In genomic region chr1:152538817-152539216, GRCm38 (mm10) we compare ENCODE assay signal across 21 mouse cellular contexts.
DNase-seq lines count a peak whose midpoint lies in the region; ATAC-seq lines count a peak whose summit lies in the region.
"Had no signal": no experiment of that assay in that cellular context is flagged by ENCODE, and none has a peak within 500 bp of the region (broad histone marks: within the 10 kb centered on the region; RNA-seq: fewer than 3 reads in every experiment).

No protein-coding gene starts in this region.

- H3K27me3 ChIP-seq in kidney, embryonic 14.5 days (ENCODE audit: control insufficient read depth, insufficient read depth, low read length) = no peaks in the 10 kb centered on the region
- H3K27me3 ChIP-seq in heart, embryonic 10.5 days (ENCODE audit: insufficient read depth, poor library complexity, severe bottlenecking) = no peaks in the 10 kb centered on the region
- no peaks in the 10 kb centered on the region for H3K27me3 ChIP-seq in heart, embryonic 13.5 days (replicated peaks)
- H3K27me3 ChIP-seq: embryonic facial prominence, embryonic 12.5 days; forebrain, embryonic 13.5 days; hindbrain, embryonic 15.5 days; liver, embryonic 15.5 days; midbrain, embryonic 13.5 days; neural tube, embryonic 12.5 days had no signal

- ATAC-seq in kidney, embryonic 14.5 days (ENCODE audit: low FRiP score, low TSS enrichment) = no peak
- ATAC-seq in heart, embryonic 13.5 days (ENCODE audit: extremely low read depth, insufficient number of reproducible peaks, low FRiP score, low TSS enrichment) = no peak
- ATAC-seq: forebrain, embryonic 13.5 days; midbrain, embryonic 13.5 days had no signal

- peaks cover 54% of the 10 kb centered on the region for H3K36me3 ChIP-seq in kidney, embryonic 14.5 days (ENCODE audit: control insufficient read depth, insufficient read depth, low read length)
- peaks cover 86% of the 10 kb centered on the region for H3K36me3 ChIP-seq in heart, embryonic 10.5 days
- H3K36me3 ChIP-seq in heart, embryonic 13.5 days = peaks cover 95% of the 10 kb centered on the region
- H3K36me3 ChIP-seq: hindbrain, embryonic 15.5 days had no signal

- peaks cover 13% of the 10 kb centered on the region; the same call in 1 of the 2 replicates for H3K4me1 ChIP-seq in kidney, embryonic 14.5 days (ENCODE audit: control insufficient read depth, insufficient read depth, low read length)
- H3K4me1 ChIP-seq in heart, embryonic 10.5 days = peaks cover 16% of the 10 kb centered on the region
- H3K4me1 ChIP-seq in heart, embryonic 13.5 days = peaks cover 22% of the 10 kb centered on the region
- H3K4me1 ChIP-seq: embryonic facial prominence, embryonic 12.5 days; forebrain, embryonic 13.5 days; neural tube, embryonic 12.5 days had no signal

- H3K27ac ChIP-seq in kidney, embryonic 14.5 days (ENCODE audit: low read depth, low read length) = no peak overlapping the region
- peak overlapping the region; percentile 79 for H3K27ac ChIP-seq in heart, embryonic 10.5 days
- H3K27ac ChIP-seq in heart, embryonic 13.5 days (replicated peaks) = peak overlapping the region; percentile 84
- H3K27ac ChIP-seq: embryonic facial prominence, embryonic 12.5 days; forebrain, embryonic 13.5 days; hindbrain, embryonic 15.5 days; kidney, postnatal 0 days; liver, embryonic 15.5 days; midbrain, embryonic 13.5 days; neural tube, embryonic 12.5 days had no signal

- WGBS in kidney, embryonic 14.5 days = 90% methylated on average over 4 of the region's 4 CpGs
- 60% methylated on average over 4 of the region's 4 CpGs for WGBS in heart, embryonic 10.5 days
- WGBS in heart, embryonic 13.5 days = 48% methylated on average over 4 of the region's 4 CpGs

- H3K4me2 ChIP-seq in kidney, embryonic 14.5 days (replicated peaks; ENCODE audit: low read depth, low read length) = no peak overlapping the region
- no peak overlapping the region for H3K4me2 ChIP-seq in heart, embryonic 13.5 days
- H3K4me2 ChIP-seq: embryonic facial prominence, embryonic 12.5 days; forebrain, embryonic 13.5 days; hindbrain, embryonic 15.5 days; liver, embryonic 15.5 days; midbrain, embryonic 13.5 days; neural tube, embryonic 12.5 days had no signal

- peak; percentile 68 for DNase-seq in kidney, adult 18-20 months
- no peak for DNase-seq in heart, embryonic 10.5 days (ENCODE audit: low spot score)
- peak; percentile 46 for DNase-seq in kidney, postnatal 10 days
- DNase-seq in retina, embryonic 14.5 days (ENCODE audit: low spot score) = no peak
- no peak for DNase-seq in thymus, postnatal 0 days (ENCODE audit: low spot score)
- DNase-seq: adrenal gland, adult 8-10 months; cerebellum, adult 9-11 months; gastrocnemius, postnatal 36 days; layer of hippocampus, adult 9-11 months; lung, postnatal 14 days; thymus, postnatal 25 days had no signal

- H3K9me3 ChIP-seq in kidney, embryonic 14.5 days (ENCODE audit: control insufficient read depth, low read length) = no peaks in the 10 kb centered on the region
- no peaks in the 10 kb centered on the region for H3K9me3 ChIP-seq in heart, embryonic 10.5 days
- no peaks in the 10 kb centered on the region for H3K9me3 ChIP-seq in heart, embryonic 13.5 days
- H3K9me3 ChIP-seq: embryonic facial prominence, embryonic 12.5 days; forebrain, embryonic 13.5 days; hindbrain, embryonic 15.5 days; liver, embryonic 15.5 days; midbrain, embryonic 13.5 days; neural tube, embryonic 12.5 days had no signal

- no peak overlapping the region for H3K4me3 ChIP-seq in kidney, embryonic 14.5 days (ENCODE audit: low read length)
- no peak overlapping the region for H3K4me3 ChIP-seq in heart, embryonic 10.5 days
- no peak overlapping the region for H3K4me3 ChIP-seq in heart, embryonic 13.5 days
- H3K4me3 ChIP-seq: embryonic facial prominence, embryonic 12.5 days; erythroblast, embryonic 14.5 days; forebrain, embryonic 13.5 days; hindbrain, embryonic 15.5 days; liver, embryonic 15.5 days; midbrain, embryonic 13.5 days; neural tube, embryonic 12.5 days had no signal

- H3K9ac ChIP-seq in kidney, embryonic 14.5 days (ENCODE audit: low read depth, low read length) = no peak overlapping the region
- H3K9ac ChIP-seq in heart, embryonic 13.5 days = peak overlapping the region; percentile 19; the same call in 1 of the 2 replicates
- H3K9ac ChIP-seq: embryonic facial prominence, embryonic 12.5 days; forebrain, embryonic 13.5 days; hindbrain, embryonic 15.5 days; liver, embryonic 15.5 days; midbrain, embryonic 13.5 days; neural tube, embryonic 12.5 days had no signal

Comparison
In these comparisons a context has a peak if more than half of its experiments do, and no peak if none do; other contexts are left out.
1. DNase-seq: peak in kidney, adult 18-20 months (single experiment) and kidney, postnatal 10 days (single experiment); none in heart, embryonic 10.5 days (single experiment), retina, embryonic 14.5 days (single experiment) and thymus, postnatal 0 days (single experiment).